Mouse (Mus musculus) midbrain, embryonic 14.5 days (tissue): ENCODE measurements around the gene 4930519G04Rik. TPM values are rescaled to one million over a fixed set of nuclear protein-coding genes. Genes with fewer than 3 reads are reported as not detected.

Experiments
- ATAC-seq: fragments of 200-750 bp; cut with Nextera tagmentation; 2 replicates; pipeline ENCODE4 v1.8.0; 2017; ENCODE audit warnings: moderate number of reproducible peaks, moderate library complexity; ENCODE audit not compliant: low FRiP score, low TSS enrichment
- DNase-seq: peaks from one replicate; pipeline ENCODE4 v3.0.0-alpha.2; 2015
- H3K27ac ChIP-seq: fragments of 300-500 bp; sonication (generic); replicated peaks from 2 replicates; pipeline ENCODE4 v1.5.1; 2014; ENCODE audit warnings: mild to moderate bottlenecking, low read depth, low read length, moderate library complexity
- H3K27me3 ChIP-seq: fragments of 300-500 bp; sonication (generic); 2 replicates; pipeline ENCODE4 v1.6.1; 2014; ENCODE audit warnings: low read length, control low read depth, mixed read lengths; ENCODE audit not compliant: control insufficient read depth, insufficient read depth
- H3K36me3 ChIP-seq: fragments of 300-500 bp; sonication (generic); 2 replicates; pipeline ENCODE4 v1.6.1; 2014; ENCODE audit warnings: low read length, control low read depth; ENCODE audit not compliant: control insufficient read depth, insufficient read depth
- H3K4me1 ChIP-seq: fragments of 300-500 bp; sonication (generic); 2 replicates; pipeline ENCODE4 v1.6.1; 2014; ENCODE audit warnings: mild to moderate bottlenecking, antibody characterized with exemption, low read length, control low read depth; ENCODE audit not compliant: control insufficient read depth, insufficient read depth
- H3K4me2 ChIP-seq: fragments of 300-500 bp; sonication (generic); 2 replicates; pipeline ENCODE4 v1.6.1; 2014; ENCODE audit warnings: mild to moderate bottlenecking, low read length, moderate library complexity
- H3K4me3 ChIP-seq: fragments of 300-500 bp; sonication (generic); replicated peaks from 2 replicates; pipeline ENCODE4 v1.5.1; 2014; ENCODE audit warnings: low read depth, low read length
- H3K9ac ChIP-seq: fragments of 300-500 bp; sonication (generic); replicated peaks from 2 replicates; pipeline ENCODE4 v1.6.1; 2014; ENCODE audit warnings: mild to moderate bottlenecking, low read length, moderate library complexity
- H3K9me3 ChIP-seq: fragments of 300-500 bp; sonication (generic); 2 replicates; pipeline ENCODE4 v1.6.1; 2016; ENCODE audit warnings: low read length, control low read depth, mixed read lengths; ENCODE audit not compliant: control insufficient read depth
- WGBS: fragments of 180-500 bp; shearing (Covaris S2); extraction: QIAGEN DNeasy Blood & Tissue Kit; methylation state at CpG from one replicate; pipeline ENCODE4 v1.1.7; 2014; 5-methylcytosine and 5-hydroxymethylcytosine counted together
- polyA plus RNA-seq: library from polyadenylated mRNA; unstranded; fragments of >200 nt; fragmentation: Nextera tagmentation; extraction: Ambion mirVana; gene quantifications from 2 replicates; pipeline ENCODE4 v1.2.1, GENCODE M21; 2014

Gene 4930519G04Rik
- polyA plus RNA-seq, 1 experiment from 2014 or later = not detected

DNA sequence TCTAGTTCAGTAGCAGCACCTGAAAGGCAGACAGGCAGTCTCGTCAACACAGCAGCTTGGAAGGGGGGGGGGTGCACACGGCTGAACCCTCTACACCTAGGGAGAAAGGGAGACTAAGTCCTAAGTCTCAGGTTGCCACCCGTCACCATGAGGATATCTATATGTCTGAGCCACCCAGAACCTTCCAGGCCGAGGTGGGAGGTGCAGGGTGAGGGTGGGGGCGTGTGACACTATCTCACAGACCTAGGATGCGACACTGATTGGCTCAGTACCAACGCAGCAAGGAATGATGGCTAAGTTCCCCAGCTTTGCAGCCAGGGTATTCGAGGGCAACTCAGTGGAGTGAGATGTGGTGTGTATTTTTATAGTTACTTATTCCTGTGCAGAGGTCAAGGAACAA, 45.1 kb upstream of the 4930519G04Rik start:
- WGBS = 87% methylated on average over 8 of the region's 8 CpGs
- peaks cover 63% of the 10 kb centered on the region for H3K36me3 ChIP-seq
- no peak overlapping the region for H3K4me2 ChIP-seq
- no peak overlapping the region for H3K4me3 ChIP-seq
- H3K9me3 ChIP-seq = no peaks in the 10 kb centered on the region
- DNase-seq (no peak), ATAC-seq (no peak)
- H3K27me3 ChIP-seq = no peaks in the 10 kb centered on the region
- peaks cover 13% of the 10 kb centered on the region for H3K4me1 ChIP-seq
- H3K9ac ChIP-seq = no peak overlapping the region
- no peak overlapping the region for H3K27ac ChIP-seq

DNA sequence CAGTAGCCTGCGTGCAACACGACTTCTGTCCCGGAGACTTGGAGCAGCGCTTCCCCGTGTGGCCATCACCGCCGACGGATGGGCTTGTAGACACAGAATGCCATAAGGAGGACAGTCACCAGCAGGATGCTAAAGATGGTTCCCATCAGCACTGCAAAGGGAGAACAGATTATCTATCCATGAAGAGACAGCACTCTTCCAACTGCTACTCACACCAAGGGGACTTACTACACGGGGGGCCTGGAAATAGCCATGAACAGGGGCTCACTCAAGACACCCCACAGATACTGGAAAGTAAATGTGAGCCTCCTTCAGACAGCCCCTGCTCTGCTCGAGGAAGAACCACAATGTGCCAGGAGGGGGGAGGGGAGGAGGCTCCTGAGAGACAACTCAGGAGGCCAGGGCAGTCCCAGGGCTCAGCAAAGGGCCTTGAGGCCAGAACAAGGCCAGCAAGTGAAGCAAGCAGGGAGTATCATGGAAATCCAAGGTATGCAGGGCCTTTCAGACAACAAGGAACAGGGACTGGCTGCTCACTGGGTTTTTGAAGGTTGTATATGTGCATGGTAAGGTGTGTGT, 44.2 kb upstream of the 4930519G04Rik start:
- Histone ChIP-seq H3K27me3 (no peaks in the 10 kb centered on the region), H3K4me2 (no peak overlapping the region), H3K4me3 (no peak overlapping the region), H3K9me3 (no peaks in the 10 kb centered on the region), H3K4me1 (peaks cover 13% of the 10 kb centered on the region), H3K27ac (no peak overlapping the region), H3K36me3 (peaks cover 55% of the 10 kb centered on the region), H3K9ac (no peak overlapping the region)
- ATAC-seq (no peak), DNase-seq (no peak)
- 83% methylated on average over 10 of the region's 10 CpGs for WGBS

DNA sequence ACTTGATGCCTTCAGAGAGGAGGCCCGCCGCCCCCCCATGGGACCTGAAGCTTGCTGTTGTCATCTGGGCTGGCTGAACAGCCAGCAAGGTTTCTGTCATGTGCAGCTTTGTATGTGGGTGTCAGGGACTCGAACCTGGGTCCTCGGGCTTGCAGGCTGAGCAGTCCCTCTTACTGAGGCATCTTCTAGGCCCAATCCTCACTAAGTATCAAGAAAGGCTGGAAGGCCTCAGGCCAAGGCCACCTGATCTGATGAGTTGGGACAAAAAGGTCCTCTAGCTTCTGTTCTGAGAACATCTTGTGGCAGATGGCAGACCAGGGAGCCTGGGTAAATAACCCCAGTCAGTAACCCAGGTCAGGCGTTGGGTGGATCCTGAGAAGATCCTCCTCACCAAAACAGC, 43.6 kb upstream of the 4930519G04Rik start:
- no peak overlapping the region for H3K27ac ChIP-seq
- 93% methylated on average over 5 of the region's 5 CpGs for WGBS
- no peak overlapping the region for H3K4me2 ChIP-seq
- ATAC-seq (no peak), DNase-seq (no peak)
- H3K9me3 ChIP-seq = no peaks in the 10 kb centered on the region
- peaks cover 49% of the 10 kb centered on the region for H3K36me3 ChIP-seq
- H3K4me3 ChIP-seq = no peak overlapping the region
- H3K27me3 ChIP-seq = no peaks in the 10 kb centered on the region
- H3K4me1 ChIP-seq = peaks cover 13% of the 10 kb centered on the region
- H3K9ac ChIP-seq = no peak overlapping the region

DNA sequence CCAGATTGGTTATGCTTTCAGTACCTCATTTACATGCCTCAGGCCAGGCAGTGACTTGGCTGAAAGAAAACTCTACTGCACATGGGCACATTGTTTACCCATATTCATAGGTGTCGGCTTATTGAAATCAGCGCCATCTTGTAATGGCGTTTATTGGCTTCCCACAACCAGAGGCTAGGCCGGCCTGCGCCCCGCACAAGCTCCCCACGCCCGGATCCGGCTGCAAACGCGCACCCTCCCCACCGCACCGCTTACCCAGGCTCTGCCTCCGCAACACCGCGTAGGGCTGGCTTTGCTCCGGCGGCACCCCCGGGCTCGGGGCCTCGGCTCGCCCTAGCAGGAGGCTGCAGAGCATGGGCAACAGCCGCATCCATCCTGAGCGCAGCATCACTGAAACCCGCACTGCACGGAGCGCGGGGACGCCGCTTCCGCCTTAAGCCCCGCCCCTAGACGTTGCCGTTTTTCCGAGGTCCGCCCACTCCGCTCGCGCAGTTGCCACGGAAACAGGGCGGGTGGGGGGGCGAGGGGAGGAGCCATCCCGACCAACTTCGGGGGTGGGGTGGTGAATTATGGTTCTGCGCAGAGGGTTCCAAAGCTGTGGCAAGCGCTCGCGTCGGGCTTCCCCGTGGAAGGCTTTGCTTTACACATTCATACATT, 39.8 kb upstream of the 4930519G04Rik start:
- Histone ChIP-seq H3K27ac (peak overlapping the region; percentile 97), H3K4me2 (peak overlapping the region; percentile 69), H3K9me3 (no peaks in the 10 kb centered on the region), H3K9ac (peak overlapping the region; percentile 82), H3K4me1 (peaks cover 13% of the 10 kb centered on the region), H3K4me3 (peak overlapping the region; percentile 81), H3K27me3 (no peaks in the 10 kb centered on the region), H3K36me3 (peaks cover 12% of the 10 kb centered on the region)
- whole genome bisulfite sequencing = under 1% methylated on average over 50 of the region's 50 CpGs
- DNase-seq (peak; percentile 97), ATAC-seq (peak; percentile 96)

DNA sequence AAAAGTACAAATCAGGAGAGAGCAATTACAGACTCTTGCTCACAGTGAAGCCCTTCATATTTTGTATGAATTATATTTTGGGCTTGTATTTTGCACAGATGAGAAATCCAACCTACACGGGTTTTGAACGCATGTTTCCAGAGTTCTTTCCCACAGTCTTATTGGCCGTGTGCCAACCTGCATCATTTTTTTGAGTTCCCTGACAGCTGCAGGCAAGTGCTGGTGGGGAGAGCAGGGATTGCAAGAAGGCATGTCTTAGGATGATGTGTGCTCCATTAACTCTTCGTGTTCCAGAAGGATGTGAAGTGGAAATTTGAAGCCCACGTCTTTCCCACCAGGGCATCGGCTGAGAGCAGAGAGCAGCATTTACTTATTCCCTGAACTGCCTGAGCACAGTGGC, 36.9 kb upstream of the 4930519G04Rik start:
- no peak for ATAC-seq
- no peak overlapping the region for H3K4me3 ChIP-seq

DNA sequence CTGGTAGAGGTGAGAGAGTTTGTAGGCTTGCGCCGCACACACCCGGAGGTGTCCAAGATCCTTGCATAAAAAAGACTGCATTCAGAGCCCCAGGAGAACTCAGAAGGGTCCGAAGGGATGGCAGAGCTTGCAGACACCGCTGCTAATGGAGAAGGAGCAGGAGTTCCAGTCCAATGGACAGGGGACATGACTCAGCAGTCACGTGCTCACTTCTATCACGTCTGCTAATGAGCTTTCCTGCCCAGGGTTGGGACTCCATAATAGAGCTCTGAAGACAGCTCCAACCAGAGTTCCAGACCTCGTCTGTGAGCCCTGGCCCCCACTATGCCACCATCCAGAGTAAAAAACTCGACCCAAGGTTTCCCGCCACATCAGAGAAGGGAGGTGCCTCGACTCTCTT, 35.3 kb upstream of the 4930519G04Rik start:
- Histone ChIP-seq H3K4me1 (no peaks in the 10 kb centered on the region), H3K4me2 (no peak overlapping the region), H3K27ac (no peak overlapping the region), H3K36me3 (no peaks in the 10 kb centered on the region), H3K4me3 (no peak overlapping the region), H3K9me3 (no peaks in the 10 kb centered on the region), H3K27me3 (no peaks in the 10 kb centered on the region), H3K9ac (no peak overlapping the region)
- ATAC-seq = no peak
- WGBS = 72% methylated on average over 10 of the region's 11 CpGs
- DNase-seq = no peak

More for the DNA sequence above, 36.9 kb upstream of the 4930519G04Rik start:
- Histone ChIP-seq H3K36me3 (no peaks in the 10 kb centered on the region), H3K27ac (no peak overlapping the region), H3K9ac (no peak overlapping the region), H3K9me3 (no peaks in the 10 kb centered on the region), H3K27me3 (no peaks in the 10 kb centered on the region), H3K4me1 (peaks cover 10% of the 10 kb centered on the region), H3K4me2 (no peak overlapping the region)
- no peak for DNase-seq
- WGBS = 67% methylated on average over 6 of the region's 6 CpGs

DNA sequence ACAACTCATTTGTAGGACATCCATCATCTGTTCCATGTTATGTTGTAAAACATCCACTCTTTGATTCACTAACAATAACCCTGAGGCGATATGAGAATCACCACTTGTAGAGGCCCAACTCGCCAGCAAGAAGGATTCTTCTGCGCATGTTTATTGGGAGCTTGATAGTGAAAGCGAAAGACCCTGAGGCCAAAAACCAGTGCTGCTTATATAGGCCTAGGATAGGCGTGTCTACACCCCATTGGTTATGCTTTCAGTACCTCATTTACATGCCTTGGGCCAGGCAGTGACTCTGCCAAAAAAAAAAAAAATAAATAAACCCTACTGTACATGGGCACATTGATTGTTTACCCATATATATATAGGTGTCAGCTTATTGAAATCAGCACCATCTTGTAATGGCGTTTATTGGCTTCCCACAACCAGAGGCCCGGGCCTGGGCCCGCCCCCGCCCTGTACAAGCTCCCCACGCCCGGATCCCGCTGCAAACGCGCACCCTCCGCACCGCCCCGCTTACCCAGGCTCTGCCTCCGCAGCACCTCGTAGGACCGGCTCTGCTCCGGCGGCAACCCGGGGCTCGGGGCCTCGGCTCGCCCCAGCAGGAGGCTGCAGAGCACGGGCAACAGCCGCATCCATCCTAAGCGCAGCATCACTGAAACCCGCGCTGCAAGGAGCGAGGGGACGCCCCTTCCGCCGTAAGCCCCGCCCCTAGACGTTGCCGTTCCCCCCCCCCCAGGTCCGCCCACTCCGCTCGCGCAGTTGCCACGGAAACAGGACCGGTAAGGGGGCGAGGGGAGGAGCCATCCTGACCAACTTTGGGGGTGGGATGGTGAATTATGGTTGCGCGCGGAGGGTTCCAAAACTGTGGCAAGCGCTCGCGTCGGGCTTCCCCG, 30.4 kb upstream of the 4930519G04Rik start, which contains the start of gene 1500011B03Rik:
Gene 1500011B03Rik, minus strand, starts transcription at position 673 of the 893 bp plus-strand sequence.
- Histone ChIP-seq H3K4me1 (0 out of 2 replicates have a peak, but pooled peaks cover 3% of the 10 kb centered on the region), H3K9ac (peak within 1 kb of the TSS; percentile 80), H3K9me3 (no peaks in the 10 kb centered on the region), H3K4me2 (peak within 1 kb of the TSS; percentile 58), H3K4me3 (peak within 1 kb of the TSS; percentile 64), H3K27ac (peak within 1 kb of the TSS; percentile 78), H3K27me3 (no peaks in the 10 kb centered on the region), H3K36me3 (no peaks in the 10 kb centered on the region)
- 6% methylated on average over 53 of the region's 53 CpGs for WGBS
- ATAC-seq = peak; percentile 90
- DNase-seq = peak; percentile 93

DNA sequence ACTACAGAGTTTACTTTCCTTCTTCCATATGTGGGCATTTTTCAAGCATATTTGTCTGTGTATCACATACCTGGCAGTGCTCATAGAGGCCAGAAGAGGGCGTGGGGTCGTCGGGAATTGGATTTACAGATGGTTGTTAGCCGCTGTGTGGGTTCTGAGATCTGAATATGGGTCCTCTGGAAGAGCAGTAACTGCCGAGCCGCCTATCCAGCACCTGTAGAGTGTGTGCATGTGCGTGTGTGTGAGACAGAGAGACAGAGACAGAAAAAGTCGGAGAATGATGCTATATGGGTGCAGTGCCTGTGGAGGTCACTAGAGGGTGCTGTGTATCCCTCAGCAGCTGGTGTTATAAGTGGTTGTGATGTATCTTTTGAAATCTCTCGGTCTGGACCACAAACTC, 29.3 kb upstream of the 4930519G04Rik start:
- no peak for ATAC-seq
- Histone ChIP-seq H3K4me3 (no peak overlapping the region), H3K9ac (no peak overlapping the region), H3K4me2 (0 out of 2 replicates have a peak overlapping the region, but pooled peaks have one; percentile 58), H3K36me3 (no peaks in the 10 kb centered on the region), H3K27me3 (no peaks in the 10 kb centered on the region), H3K9me3 (no peaks in the 10 kb centered on the region), H3K27ac (no peak overlapping the region), H3K4me1 (0 out of 2 replicates have a peak, but pooled peaks cover 3% of the 10 kb centered on the region)
- 15% methylated on average over 9 of the region's 9 CpGs for WGBS
- DNase-seq = peak; percentile 61
